Mouse (Mus musculus) lung, embryonic 14.5 days (tissue): ENCODE data around the gene Cpne5. TPM values are rescaled to one million over a fixed set of nuclear protein-coding genes. Genes with fewer than 3 reads are reported as not detected.

Experiments
- ATAC-seq: fragments of 200-750 bp; cut with Nextera tagmentation; 2 replicates; pipeline ENCODE4 v1.8.0; 2017; ENCODE audit warnings: mild to moderate bottlenecking, moderate TSS enrichment, moderate library complexity; ENCODE audit not compliant: insufficient read depth
- DNase-seq: peaks from one replicate; pipeline ENCODE4 v3.0.0-alpha.2; 2015
- H3K27ac ChIP-seq: fragments of 300-500 bp; sonication (generic); 2 replicates; pipeline ENCODE4 v1.5.1; 2014; ENCODE audit warnings: low read depth, mild to moderate bottlenecking, moderate library complexity
- H3K27me3 ChIP-seq: fragments of 300-500 bp; sonication (generic); 2 replicates; pipeline ENCODE4 v1.6.1; 2014; ENCODE audit warnings: low read length, control low read depth; ENCODE audit not compliant: insufficient read depth
- H3K36me3 ChIP-seq: fragments of 300-500 bp; sonication (generic); 2 replicates; pipeline ENCODE4 v1.6.1; 2014; ENCODE audit warnings: control low read depth; ENCODE audit not compliant: insufficient read depth
- H3K4me1 ChIP-seq: fragments of 300-500 bp; sonication (generic); 2 replicates; pipeline ENCODE4 v1.6.1; 2014; ENCODE audit warnings: antibody characterized with exemption, control low read depth; ENCODE audit not compliant: insufficient read depth
- H3K4me2 ChIP-seq: fragments of 300-500 bp; sonication (generic); 2 replicates; pipeline ENCODE4 v1.6.1; 2014; ENCODE audit warnings: mild to moderate bottlenecking
- H3K4me3 ChIP-seq: fragments of 300-500 bp; sonication (generic); 2 replicates; pipeline ENCODE4 v1.5.1; 2014; ENCODE audit warnings: low read depth, low read length
- H3K9ac ChIP-seq: fragments of 300-500 bp; sonication (generic); 2 replicates; pipeline ENCODE4 v1.6.1; 2014
- H3K9me3 ChIP-seq: fragments of 300-500 bp; sonication (generic); 2 replicates; pipeline ENCODE4 v1.6.1; 2016; ENCODE audit warnings: low read depth, low read length, control low read depth
- CTCF ChIP-seq: IDR thresholded peaks from 2 replicates; pipeline ENCODE4 v1.5.1; 2016; ENCODE audit warnings: antibody characterized with exemption, low read depth
- WGBS: fragments of 180-500 bp; shearing (Covaris S2); extraction: QIAGEN DNeasy Blood & Tissue Kit; methylation state at CpG from one replicate; pipeline ENCODE4 v1.1.7; 2014; 5-methylcytosine and 5-hydroxymethylcytosine counted together
- polyA plus RNA-seq: library from polyadenylated mRNA; unstranded; fragments of >200 nt; fragmentation: Nextera tagmentation; extraction: Ambion mirVana; gene quantifications from 2 replicates; pipeline ENCODE4 v1.2.1, GENCODE M21; 2014

The Cpne5 gene
- polyA plus RNA-seq, 1 experiment from 2014 or later, result 6.9 TPM

DNA sequence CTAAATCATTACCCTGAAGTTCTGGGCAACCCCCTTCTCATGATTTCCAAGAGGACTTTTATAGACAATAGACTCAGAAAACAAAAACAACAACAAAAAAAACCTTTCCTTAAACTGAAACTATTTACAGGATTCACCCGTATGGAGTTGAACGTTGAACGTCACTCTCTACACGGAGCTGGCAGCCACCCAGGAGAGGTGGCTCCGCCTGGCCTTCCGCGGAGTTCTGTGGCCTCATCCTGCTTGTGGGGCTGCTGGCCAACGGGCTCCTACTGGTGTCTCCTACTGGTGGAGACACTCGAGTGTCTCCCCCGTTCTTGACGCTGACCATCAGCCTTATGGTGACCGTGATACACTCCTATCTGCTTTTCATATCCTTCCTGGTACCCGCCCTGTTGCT, 83.7 kb downstream of the Cpne5 start:
- TF ChIP-seq CTCF, result no peak
- no peaks in the 10 kb centered on the region for H3K9me3 ChIP-seq
- no peak overlapping the region for H3K9ac ChIP-seq
- H3K27ac ChIP-seq, result no peak overlapping the region
- no peak for ATAC-seq
- H3K27me3 ChIP-seq, result no peaks in the 10 kb centered on the region
- no peak overlapping the region for H3K4me3 ChIP-seq
- 65% methylated on average over 13 of the region's 13 CpGs for WGBS
- H3K36me3 ChIP-seq, result no peaks in the 10 kb centered on the region
- DNase-seq, result no peak
- no peak overlapping the region for H3K4me2 ChIP-seq
- H3K4me1 ChIP-seq, result no peaks in the 10 kb centered on the region

- H3K27ac ChIP-seq, result no peak overlapping the region
- 57% methylated on average over 5 of the region's 5 CpGs for WGBS
- no peaks in the 10 kb centered on the region for H3K4me1 ChIP-seq
- no peaks in the 10 kb centered on the region for H3K9me3 ChIP-seq
- no peak overlapping the region for H3K4me2 ChIP-seq
- ATAC-seq (no peak), DNase-seq (no peak)
- H3K4me3 ChIP-seq, result no peak overlapping the region
- no peaks in the 10 kb centered on the region for H3K27me3 ChIP-seq
- TF ChIP-seq CTCF, result no peak
- H3K36me3 ChIP-seq, result no peaks in the 10 kb centered on the region
- H3K9ac ChIP-seq, result no peak overlapping the region
These were observed 85.4 kb downstream of the Cpne5 start for GRCm38 (mm10) chr17:29152547-29152946.

- no peak for TF ChIP-seq CTCF
- ATAC-seq (no peak), DNase-seq (no peak)
- 73% methylated on average over 7 of the region's 7 CpGs for WGBS
- Histone ChIP-seq H3K27me3 (no peaks in the 10 kb centered on the region), H3K4me1 (no peaks in the 10 kb centered on the region), H3K4me3 (no peak overlapping the region), H3K9me3 (no peaks in the 10 kb centered on the region), H3K27ac (no peak overlapping the region), H3K4me2 (no peak overlapping the region), H3K36me3 (no peaks in the 10 kb centered on the region), H3K9ac (no peak overlapping the region)
These were observed 88.2 kb downstream of the Cpne5 start for GRCm38 (mm10) chr17:29149766-29150165.

DNA sequence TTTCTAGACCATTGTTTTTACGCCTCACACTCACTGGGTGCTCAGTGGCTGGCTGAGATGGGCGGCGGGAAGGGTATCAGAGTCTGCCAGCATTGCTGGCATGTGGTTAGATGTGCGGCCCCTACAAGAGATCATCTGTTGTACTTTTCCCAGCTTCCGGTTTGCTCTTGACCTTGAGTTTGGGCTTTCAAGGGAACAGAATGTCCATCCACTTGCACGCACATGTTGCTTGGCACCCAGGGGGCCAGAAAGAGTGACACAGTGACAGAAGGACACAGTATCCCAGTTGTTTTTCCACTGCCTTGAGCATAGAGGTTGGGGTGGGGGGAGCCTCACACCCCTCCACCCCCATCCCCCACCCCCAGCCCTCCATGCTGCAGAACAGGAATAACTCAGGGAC, 90.2 kb downstream of the Cpne5 start:
- WGBS, result 60% methylated on average over 6 of the region's 6 CpGs
- no peak overlapping the region for H3K27ac ChIP-seq
- DNase-seq (no peak), ATAC-seq (no peak)
- no peak for TF ChIP-seq CTCF
- no peaks in the 10 kb centered on the region for H3K9me3 ChIP-seq
- no peaks in the 10 kb centered on the region for H3K36me3 ChIP-seq
- H3K27me3 ChIP-seq, result no peaks in the 10 kb centered on the region
- H3K4me3 ChIP-seq, result no peak overlapping the region
- H3K9ac ChIP-seq, result no peak overlapping the region
- H3K4me1 ChIP-seq, result no peaks in the 10 kb centered on the region
- no peak overlapping the region for H3K4me2 ChIP-seq

GRCm38 (mm10) chr17:29147273-29147672, 90.7 kb downstream of the Cpne5 start:
- Histone ChIP-seq H3K4me2 (no peak overlapping the region), H3K9ac (no peak overlapping the region; the same call in 1 of the 2 replicates), H3K9me3 (no peaks in the 10 kb centered on the region), H3K4me1 (no peaks in the 10 kb centered on the region), H3K36me3 (no peaks in the 10 kb centered on the region), H3K4me3 (no peak overlapping the region), H3K27me3 (no peaks in the 10 kb centered on the region), H3K27ac (no peak overlapping the region)
- 69% methylated on average over 14 of the region's 14 CpGs for WGBS
- TF ChIP-seq CTCF, result no peak
- no peak for ATAC-seq
- no peak for DNase-seq

- WGBS, result 91% methylated on average over 12 of the region's 12 CpGs
- ATAC-seq (no peak), DNase-seq (no peak)
- Histone ChIP-seq H3K27ac (no peak overlapping the region), H3K36me3 (no peaks in the 10 kb centered on the region), H3K27me3 (no peaks in the 10 kb centered on the region), H3K9me3 (no peaks in the 10 kb centered on the region), H3K4me2 (no peak overlapping the region), H3K9ac (no peak overlapping the region), H3K4me3 (no peak overlapping the region), H3K4me1 (no peaks in the 10 kb centered on the region)
- TF ChIP-seq CTCF, result no peak
These were observed 92.9 kb downstream of the Cpne5 start for GRCm38 (mm10) chr17:29145101-29145500.

GRCm38 (mm10) chr17:29143266-29143665, 94.7 kb downstream of the Cpne5 start:
- DNase-seq (no peak), ATAC-seq (no peak)
- H3K27ac ChIP-seq, result no peak overlapping the region
- H3K27me3 ChIP-seq, result no peaks in the 10 kb centered on the region
- H3K9ac ChIP-seq, result no peak overlapping the region
- no peak for TF ChIP-seq CTCF
- H3K4me2 ChIP-seq, result no peak overlapping the region
- no peaks in the 10 kb centered on the region for H3K4me1 ChIP-seq
- no peaks in the 10 kb centered on the region for H3K9me3 ChIP-seq
- 73% methylated on average over 8 of the region's 8 CpGs for WGBS
- no peak overlapping the region for H3K4me3 ChIP-seq
- no peaks in the 10 kb centered on the region for H3K36me3 ChIP-seq

DNA sequence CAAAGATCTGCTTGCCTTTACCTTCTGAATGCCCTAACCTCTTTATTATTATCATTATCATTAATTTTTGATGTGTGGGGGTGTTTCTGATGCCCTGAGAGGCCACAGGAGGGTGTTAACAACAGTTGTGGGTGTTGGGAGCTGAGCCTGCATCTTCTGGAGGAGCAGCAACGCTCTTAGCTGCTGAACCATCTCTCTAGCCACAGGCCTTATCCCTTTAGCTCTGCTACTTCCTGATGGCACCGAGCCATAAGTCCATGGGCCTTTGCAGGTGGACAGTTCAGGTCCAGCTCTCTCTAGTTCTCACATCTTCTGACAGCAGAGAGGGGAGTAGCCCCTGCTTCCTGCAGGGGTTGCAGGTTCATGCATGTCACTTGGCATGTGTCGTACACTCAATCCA, 96.4 kb downstream of the Cpne5 start:
- Histone ChIP-seq H3K27me3 (no peaks in the 10 kb centered on the region), H3K9ac (no peak overlapping the region), H3K4me2 (no peak overlapping the region), H3K4me3 (no peak overlapping the region), H3K9me3 (no peaks in the 10 kb centered on the region), H3K4me1 (no peaks in the 10 kb centered on the region), H3K36me3 (no peaks in the 10 kb centered on the region), H3K27ac (no peak overlapping the region)
- WGBS, result 66% methylated on average over 3 of the region's 3 CpGs
- TF ChIP-seq CTCF, result no peak
- no peak for ATAC-seq
- no peak for DNase-seq
